Mouse (Mus musculus): ENCODE data around the gene Asb9. TPM values are rescaled to one million over a fixed set of nuclear protein-coding genes. Genes with fewer than 3 reads are reported as not detected.

Gene Asb9
- polyA plus RNA-seq, 1 experiment from 2014 or later = 14.7 TPM

Other genes starting within 250 kb of the Asb9 start
- 0.57 and 1.2 TPM in 2 replicates for gene Bmx, start 248.1 kb upstream of the Asb9 start, polyA plus RNA-seq (2015; fragmentation: Nextera tagmentation; extraction: Ambion mirVana)
- gene Pir, start 237.0 kb upstream of the Asb9 start, polyA plus RNA-seq (2015; fragmentation: Nextera tagmentation; extraction: Ambion mirVana) = 10.3 and 10.9 TPM in 2 replicates
- gene Vegfd, start 132.9 kb upstream of the Asb9 start, polyA plus RNA-seq (2015; fragmentation: Nextera tagmentation; extraction: Ambion mirVana) = 17.7 and 20.3 TPM in 2 replicates
- gene Piga, start 86.5 kb upstream of the Asb9 start, polyA plus RNA-seq (2015; fragmentation: Nextera tagmentation; extraction: Ambion mirVana) = 13.8 and 14.0 TPM in 2 replicates
- 0.15 TPM in 1 of 2 replicates, not detected in the other for gene Asb11, start 69.3 kb upstream of the Asb9 start, polyA plus RNA-seq (2015; fragmentation: Nextera tagmentation; extraction: Ambion mirVana)

All from kidney, embryonic 15.5 days (tissue).